Mouse (Mus musculus): ENCODE data around the gene Ifit3. TPM values are rescaled to one million over a fixed set of nuclear protein-coding genes. Genes with fewer than 3 reads are reported as not detected.
A peak's percentile ranks its signal among the peaks of the same experiment; 100 is the strongest.
"Not testable (repeated sequence)": the region's sequence is repeated elsewhere in the genome, so short reads cannot be mapped to it uniquely, and the experiment has no call there.

Ifit3 gene
- total and polyA plus RNA-seq, 2 experiments from 2014 or later, result 1.8 to 3.1 TPM

GRCm38 (mm10) chr19:34588959-34589358, 5.6 kb downstream of the Ifit3 start:
- Histone ChIP-seq H3K4me2 (ENCODE audit: low read depth, low read length) (no peak overlapping the region), H3K9ac (replicated peaks; ENCODE audit: low read length) (no peak overlapping the region), H3K4me3 (ENCODE audit: low read length) (no peak overlapping the region), H3K4me1 (ENCODE audit: insufficient read depth, low read length) (no peaks in the 10 kb centered on the region), H3K9me3 (ENCODE audit: low read length) (no peaks in the 10 kb centered on the region), H3K27me3 (ENCODE audit: insufficient read depth, low read length) (no peaks in the 10 kb centered on the region), H3K27ac (no peak overlapping the region), H3K36me3 (ENCODE audit: insufficient read depth, low read length) (no peaks in the 10 kb centered on the region)
- ATAC-seq (no peak), DNase-seq (ENCODE audit: low spot score) (no peak)
- TF ChIP-seq CTCF (IDR thresholded peaks at IDR 0.05; ENCODE audit: low read depth), result peak; percentile 45

GRCm38 (mm10) chr19:34593456-34593855, 10.1 kb downstream of the Ifit3 start:
- 94% methylated on average over 2 of the region's 2 CpGs for WGBS
- Histone ChIP-seq H3K27ac (no peak overlapping the region), H3K27me3 (ENCODE audit: insufficient read depth, low read length) (no peaks in the 10 kb centered on the region), H3K9me3 (ENCODE audit: low read length) (no peaks in the 10 kb centered on the region), H3K36me3 (ENCODE audit: insufficient read depth, low read length) (no peaks in the 10 kb centered on the region), H3K9ac (replicated peaks; ENCODE audit: low read length) (no peak overlapping the region), H3K4me2 (ENCODE audit: low read depth, low read length) (no peak overlapping the region), H3K4me3 (ENCODE audit: low read length) (no peak overlapping the region), H3K4me1 (ENCODE audit: insufficient read depth, low read length) (0 out of 2 replicates have a peak, but pooled peaks cover 3% of the 10 kb centered on the region)
- DNase-seq (ENCODE audit: low spot score), result no peak
- ATAC-seq, result no peak
- no peak for TF ChIP-seq CTCF (IDR thresholded peaks at IDR 0.05; ENCODE audit: low read depth)

- not testable (repeated sequence) for H3K4me2 ChIP-seq (ENCODE audit: low read depth, low read length); ATAC-seq; H3K4me3 ChIP-seq (ENCODE audit: low read length); H3K27me3 ChIP-seq (ENCODE audit: insufficient read depth, low read length); H3K9me3 ChIP-seq (ENCODE audit: low read length); H3K4me1 ChIP-seq (ENCODE audit: insufficient read depth, low read length); H3K9ac ChIP-seq (replicated peaks; ENCODE audit: low read length); H3K36me3 ChIP-seq (ENCODE audit: insufficient read depth, low read length); DNase-seq (ENCODE audit: low spot score); H3K27ac ChIP-seq
- 83% methylated on average over 3 of the region's 3 CpGs for WGBS
Measured at GRCm38 (mm10) chr19:34594523-34594922, 11.2 kb downstream of the Ifit3 start.

GRCm38 (mm10) chr19:34596811-34597210, 13.5 kb downstream of the Ifit3 start:
- ATAC-seq (no peak), DNase-seq (ENCODE audit: low spot score) (no peak)
- H3K36me3 ChIP-seq (ENCODE audit: insufficient read depth, low read length), result no peaks in the 10 kb centered on the region
- H3K4me3 ChIP-seq (ENCODE audit: low read length), result no peak overlapping the region
- no peaks in the 10 kb centered on the region for H3K9me3 ChIP-seq (ENCODE audit: low read length)
- H3K9ac ChIP-seq (replicated peaks; ENCODE audit: low read length), result no peak overlapping the region
- no peaks in the 10 kb centered on the region for H3K27me3 ChIP-seq (ENCODE audit: insufficient read depth, low read length)
- H3K4me1 ChIP-seq (ENCODE audit: insufficient read depth, low read length), result 0 out of 2 replicates have a peak, but pooled peaks cover 4% of the 10 kb centered on the region
- TF ChIP-seq CTCF (IDR thresholded peaks at IDR 0.05; ENCODE audit: low read depth), result no peak
- H3K27ac ChIP-seq, result no peak overlapping the region
- H3K4me2 ChIP-seq (ENCODE audit: low read depth, low read length), result no peak overlapping the region

GRCm38 (mm10) chr19:34598341-34598740, 15.0 kb downstream of the Ifit3 start:
- Histone ChIP-seq H3K36me3 (ENCODE audit: insufficient read depth, low read length) (no peaks in the 10 kb centered on the region), H3K27me3 (ENCODE audit: insufficient read depth, low read length) (no peaks in the 10 kb centered on the region), H3K4me2 (ENCODE audit: low read depth, low read length) (no peak overlapping the region), H3K27ac (no peak overlapping the region), H3K9ac (replicated peaks; ENCODE audit: low read length) (no peak overlapping the region), H3K4me3 (ENCODE audit: low read length) (no peak overlapping the region), H3K4me1 (ENCODE audit: insufficient read depth, low read length) (0 out of 2 replicates have a peak, but pooled peaks cover 4% of the 10 kb centered on the region), H3K9me3 (ENCODE audit: low read length) (no peaks in the 10 kb centered on the region)
- no peak for ATAC-seq
- no peak for TF ChIP-seq CTCF (IDR thresholded peaks at IDR 0.05; ENCODE audit: low read depth)
- DNase-seq (ENCODE audit: low spot score), result peak; percentile 58
- 62% methylated on average over 2 of the region's 2 CpGs for WGBS

GRCm38 (mm10) chr19:34599250-34599649, 15.9 kb downstream of the Ifit3 start:
- H3K4me2 ChIP-seq (ENCODE audit: low read depth, low read length); H3K27me3 ChIP-seq (ENCODE audit: insufficient read depth, low read length); DNase-seq (ENCODE audit: low spot score); H3K27ac ChIP-seq; ATAC-seq; H3K36me3 ChIP-seq (ENCODE audit: insufficient read depth, low read length); H3K4me1 ChIP-seq (ENCODE audit: insufficient read depth, low read length); H3K9me3 ChIP-seq (ENCODE audit: low read length); H3K9ac ChIP-seq (replicated peaks; ENCODE audit: low read length); H3K4me3 ChIP-seq (ENCODE audit: low read length): not testable (repeated sequence)

GRCm38 (mm10) chr19:34601888-34602287, 18.6 kb downstream of the Ifit3 start, which contains the start of gene Ifit1bl1:
Gene Ifit1bl1 (minus strand): TSS chr19:34601956.
- 40% methylated on average over 1 of the region's 1 CpGs for WGBS
- H3K4me2 ChIP-seq (ENCODE audit: low read depth, low read length); H3K27ac ChIP-seq; H3K27me3 ChIP-seq (ENCODE audit: insufficient read depth, low read length); H3K9ac ChIP-seq (replicated peaks; ENCODE audit: low read length); H3K9me3 ChIP-seq (ENCODE audit: low read length); ATAC-seq; H3K36me3 ChIP-seq (ENCODE audit: insufficient read depth, low read length); DNase-seq (ENCODE audit: low spot score); H3K4me3 ChIP-seq (ENCODE audit: low read length); H3K4me1 ChIP-seq (ENCODE audit: insufficient read depth, low read length): not testable (repeated sequence)

Data from hindbrain, postnatal 0 days (tissue).